Mouse (Mus musculus) T-helper 17 cell (primary cell): ENCODE measurements around the gene Lrrc47.

Source experiments
- in situ Hi-C, 2 experiments: fragments of 300-600 bp; cut with MboI, MseI; formaldehyde crosslinking; loops; 1 replicate in 1 of 2; 2 replicates in 1 of 2; pipeline ENCODE4 v1.15.1; 2025; ENCODE audit warnings: high pct_unique_total_duplicates in 2 of 2

The Lrrc47 gene

GRCm38 (mm10) chr4:154011646-154012089 lies at the start of gene Lrrc47:
Gene Lrrc47, plus strand, starts transcription at chr4:154011731.
- in situ Hi-C loops = no loop called here

GRCm38 (mm10) chr4:153962631-153963030 lies 48.9 kb upstream of the Lrrc47 start:
- in situ Hi-C loops = loop anchor here (10.0 to 25.0 kb wide), 3 partner anchors 182 to 1975 kb away; partner anchors contain the start of genes Phf13 (in 1 of the 2), Rnf207 (in 1 of the 2), Thap3 (in 1 of the 2) and Trp73 (in 1 of the 2)

DNA sequence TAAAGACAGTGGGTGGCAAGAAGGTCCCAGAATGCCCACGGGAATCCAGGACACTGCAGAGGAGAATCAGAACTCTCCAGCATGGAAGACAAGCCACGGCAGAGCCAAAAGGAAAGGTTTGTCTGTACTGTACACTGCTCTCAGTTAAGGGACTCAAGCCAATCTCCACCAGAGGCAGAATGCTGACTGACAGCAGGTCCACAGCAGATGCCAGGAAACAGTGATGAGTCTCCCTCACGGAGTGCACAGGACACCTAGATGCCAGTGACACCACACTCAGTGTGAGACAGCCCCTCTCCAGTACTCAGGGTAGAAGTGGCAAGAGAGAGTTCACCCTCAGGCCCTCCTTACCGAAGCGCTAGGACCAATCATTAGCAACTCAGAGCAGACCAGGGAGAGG lies 44.9 kb upstream of the Lrrc47 start:
- in situ Hi-C loops = loop anchor here (10.0 to 25.0 kb wide), 3 partner anchors 178 to 1979 kb away; partner anchors contain the start of genes Phf13 (in 1 of the 2), Rnf207 (in 1 of the 2), Thap3 (in 1 of the 2) and Trp73 (in 1 of the 2)

- in situ Hi-C loops = loop anchor here (10.0 to 25.0 kb wide), 3 partner anchors 177 to 1980 kb away; partner anchors contain the start of genes Phf13 (in 1 of the 2), Rnf207 (in 1 of the 2), Thap3 (in 1 of the 2) and Trp73 (in 1 of the 2)
These were observed 44.0 kb upstream of the Lrrc47 start for GRCm38 (mm10) chr4:153967556-153967955.

GRCm38 (mm10) chr4:153968063-153968462 lies 43.5 kb upstream of the Lrrc47 start:
- in situ Hi-C loops = loop anchor here (10.0 to 25.0 kb wide), 3 partner anchors 177 to 1981 kb away; partner anchors contain the start of genes Phf13 (in 1 of the 2), Rnf207 (in 1 of the 2), Thap3 (in 1 of the 2) and Trp73 (in 1 of the 2)

DNA sequence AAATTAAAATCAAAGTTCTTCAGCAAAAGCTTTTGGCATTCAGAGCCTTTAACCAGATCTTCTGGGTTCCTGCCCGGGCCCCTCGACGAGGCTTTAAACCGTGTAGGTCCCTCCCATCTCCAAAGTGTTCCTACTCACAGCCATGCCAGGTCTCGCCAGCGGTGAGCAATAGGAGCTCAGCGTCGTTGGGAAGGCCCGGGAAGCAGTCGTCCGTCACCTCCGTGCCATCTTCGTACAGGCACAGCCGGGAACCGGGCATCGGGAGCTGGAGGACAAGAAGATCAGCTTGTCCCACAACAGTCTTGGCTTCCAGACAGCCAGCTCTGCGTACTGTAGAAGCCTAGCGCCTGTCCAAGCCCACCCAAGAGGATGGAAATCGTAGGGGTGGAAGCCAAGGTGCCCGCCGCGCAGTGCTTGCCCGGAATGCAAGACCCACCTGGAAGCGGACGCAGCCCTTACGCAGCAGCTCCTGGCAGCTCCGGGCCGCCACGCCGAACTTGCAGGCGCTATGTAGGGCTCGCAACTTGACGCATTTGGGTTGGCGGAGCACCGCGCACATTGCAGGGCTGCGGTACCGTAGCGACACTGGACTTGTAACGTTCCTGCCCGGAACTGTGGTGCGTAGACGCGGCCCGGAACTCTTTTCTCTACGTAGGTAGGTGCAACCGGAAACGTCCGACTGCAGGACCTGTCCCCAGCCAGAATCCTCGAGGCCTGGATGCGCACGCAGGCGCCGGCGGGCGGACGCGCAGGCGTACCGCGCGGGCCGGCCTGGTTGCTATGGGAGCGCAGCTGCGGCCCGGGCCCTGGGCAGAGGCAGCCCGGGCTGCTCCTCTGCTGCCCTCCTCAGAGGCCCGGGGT lies 36.9 kb upstream of the Lrrc47 start, which contains the start of the genes Dffb and Cep104:
Gene Dffb (minus strand): TSS at position 696 of the 861 bp plus-strand sequence.
Gene Cep104 (plus strand): TSS at position 764 of the 861 bp plus-strand sequence.
- in situ Hi-C loops = loop anchor here in 1 of 2 experiments (25.0 kb wide), 1 partner anchor 1987 kb away; the partner anchor contains the start of genes Phf13 and Thap3

- in situ Hi-C loops = no loop called here
These were observed 36.3 kb upstream of the Lrrc47 start for GRCm38 (mm10) chr4:153975292-153975662.

DNA sequence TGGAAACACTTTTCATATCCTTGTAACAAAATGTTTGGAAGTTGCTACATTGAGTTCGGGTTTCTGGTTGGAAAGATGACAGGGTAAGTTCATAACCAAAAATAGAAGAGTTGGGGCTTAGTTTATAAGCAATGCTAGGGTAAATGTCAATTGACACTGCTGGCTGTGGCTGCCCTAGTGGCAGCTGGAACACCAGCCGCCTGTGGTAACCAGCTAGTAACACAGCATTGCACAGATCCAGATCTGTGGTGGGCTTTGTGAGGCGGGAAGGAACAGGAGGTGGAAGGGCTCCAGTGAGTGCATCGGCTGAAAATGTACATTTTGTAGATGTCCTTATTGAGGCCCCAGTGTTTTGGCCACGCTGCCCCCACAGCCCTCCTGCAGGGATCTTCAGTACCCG lies 35.8 kb upstream of the Lrrc47 start:
- in situ Hi-C loops = no loop called here

- in situ Hi-C loops = no loop called here
These were observed 32.3 kb upstream of the Lrrc47 start for GRCm38 (mm10) chr4:153979243-153979642.

- in situ Hi-C loops = loop anchor here in 1 of 2 experiments (5.0 kb wide), 1 partner anchor 53 kb away; no protein-coding TSS in a partner anchor
These were observed 31.1 kb upstream of the Lrrc47 start for GRCm38 (mm10) chr4:153980470-153980869.

- in situ Hi-C loops = no loop called here
These were observed 18.8 kb upstream of the Lrrc47 start for GRCm38 (mm10) chr4:153992715-153993114.

- in situ Hi-C loops = no loop called here
These were observed 18.0 kb upstream of the Lrrc47 start for GRCm38 (mm10) chr4:153993505-153993904.

DNA sequence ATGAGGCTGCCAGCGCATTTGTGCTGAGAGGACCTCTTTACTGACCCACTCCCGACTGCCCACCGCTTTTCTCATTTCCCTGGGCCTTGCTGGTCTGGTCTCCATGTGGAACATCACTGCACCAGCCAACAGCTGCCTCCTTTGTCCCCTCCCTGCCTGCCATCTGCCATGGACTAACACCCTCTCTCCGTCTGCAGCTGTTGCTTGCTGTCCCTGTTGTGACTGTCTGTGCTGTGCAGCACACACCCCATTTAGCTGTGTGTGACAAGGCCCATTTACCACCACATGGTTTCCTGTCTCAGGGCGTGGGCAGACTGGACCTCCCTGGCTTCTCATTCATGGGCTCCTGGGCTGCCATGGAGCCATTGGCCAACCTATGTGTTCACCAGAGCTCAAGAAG lies 6.0 kb upstream of the Lrrc47 start:
- in situ Hi-C loops = no loop called here

- in situ Hi-C loops = no loop called here
These were observed 5.3 kb upstream of the Lrrc47 start for GRCm38 (mm10) chr4:154006264-154006663.

- in situ Hi-C loops = no loop called here
These were observed 3.8 kb upstream of the Lrrc47 start for GRCm38 (mm10) chr4:154007759-154008158.

GRCm38 (mm10) chr4:154010907-154011645 lies 455 bp upstream of the Lrrc47 start:
- in situ Hi-C loops = no loop called here

- in situ Hi-C loops = no loop called here
These were observed 776 bp downstream of the Lrrc47 start for GRCm38 (mm10) chr4:154012132-154012882.

DNA sequence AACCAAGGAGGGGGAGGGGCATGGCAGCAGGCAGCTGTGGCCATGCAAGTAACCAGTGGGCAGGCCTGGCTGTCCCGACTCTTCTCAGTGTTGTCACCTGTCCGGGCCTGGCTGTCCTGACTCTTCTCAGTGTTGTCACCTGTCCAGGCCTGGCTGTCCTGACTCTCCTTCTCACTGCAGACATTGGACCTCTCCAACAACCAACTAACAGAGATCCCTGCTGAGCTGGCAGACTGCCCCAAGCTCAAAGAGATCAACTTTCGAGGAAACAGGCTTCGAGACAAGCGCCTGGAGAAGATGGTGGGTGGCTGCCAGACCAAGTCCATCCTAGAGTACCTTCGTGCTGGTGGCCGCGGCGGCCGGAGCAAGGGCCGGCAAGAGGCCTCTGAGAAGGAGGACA lies 3.9 kb downstream of the Lrrc47 start:
- in situ Hi-C loops = no loop called here

- in situ Hi-C loops = no loop called here
These were observed 8.0 kb downstream of the Lrrc47 start for GRCm38 (mm10) chr4:154019571-154019970.

- in situ Hi-C loops = no loop called here
These were observed 9.9 kb downstream of the Lrrc47 start for GRCm38 (mm10) chr4:154021432-154021831.

GRCm38 (mm10) chr4:154022407-154022806 lies 10.9 kb downstream of the Lrrc47 start:
- in situ Hi-C loops = no loop called here
